Mouse (Mus musculus) neural tube, embryonic 15.5 days (tissue): ENCODE data around the gene Tmem39a. TPM values are rescaled to one million over a fixed set of nuclear protein-coding genes. Genes with fewer than 3 reads are reported as not detected.

Source experiments
- ATAC-seq: fragments of 200-750 bp; cut with Nextera tagmentation; 2 replicates; pipeline ENCODE4 v1.8.0; 2017; ENCODE audit warnings: mild to moderate bottlenecking, moderate TSS enrichment, moderate library complexity; ENCODE audit not compliant: low FRiP score
- H3K27ac ChIP-seq: fragments of 300-500 bp; sonication (generic); replicated peaks from 2 replicates; pipeline ENCODE4 v1.5.1; 2015; ENCODE audit warnings: mild to moderate bottlenecking, inconsistent platforms
- H3K27me3 ChIP-seq: fragments of 300-500 bp; sonication (generic); replicated peaks from 2 replicates; pipeline ENCODE4 v1.6.1; 2015; ENCODE audit warnings: inconsistent platforms
- H3K36me3 ChIP-seq: fragments of 300-500 bp; sonication (generic); 2 replicates; pipeline ENCODE4 v1.6.1; 2015; ENCODE audit warnings: inconsistent platforms
- H3K4me1 ChIP-seq: fragments of 300-500 bp; sonication (generic); 2 replicates; pipeline ENCODE4 v1.6.1; 2015; ENCODE audit warnings: inconsistent platforms
- H3K4me2 ChIP-seq: fragments of 300-500 bp; sonication (generic); 2 replicates; pipeline ENCODE4 v1.6.1; 2015; ENCODE audit warnings: inconsistent platforms, mild to moderate bottlenecking, moderate library complexity
- H3K4me3 ChIP-seq: fragments of 300-500 bp; sonication (generic); replicated peaks from 2 replicates; pipeline ENCODE4 v1.5.1; 2015; ENCODE audit warnings: mild to moderate bottlenecking, inconsistent platforms
- H3K9ac ChIP-seq: fragments of 300-500 bp; sonication (generic); replicated peaks from 2 replicates; pipeline ENCODE4 v1.6.1; 2015; ENCODE audit warnings: mild to moderate bottlenecking, inconsistent platforms
- H3K9me3 ChIP-seq: fragments of 300-500 bp; sonication (generic); replicated peaks from 2 replicates; pipeline ENCODE4 v1.6.1; 2016; ENCODE audit warnings: inconsistent platforms
- WGBS: fragments of 180-500 bp; shearing (Covaris S2); methylation state at CpG from one replicate; pipeline ENCODE4 v1.1.7; 2015; ENCODE audit warnings: mixed read lengths; 5-methylcytosine and 5-hydroxymethylcytosine counted together
- polyA plus RNA-seq: library from polyadenylated mRNA; unstranded; fragments of >200 nt; fragmentation: Nextera tagmentation; extraction: Ambion mirVana; gene quantifications from 2 replicates; pipeline ENCODE4 v1.2.1, GENCODE M21; 2015

The Tmem39a gene
- polyA plus RNA-seq, 1 experiment from 2014 or later, result 38.6 TPM

- ATAC-seq, result no peak
- H3K4me3 ChIP-seq, result no peak overlapping the region
- peaks cover 36% of the 10 kb centered on the region for H3K36me3 ChIP-seq
- no peak overlapping the region for H3K9ac ChIP-seq
- H3K27ac ChIP-seq, result no peak overlapping the region
- no peak overlapping the region for H3K4me2 ChIP-seq
- H3K27me3 ChIP-seq, result no peaks in the 10 kb centered on the region
- no peaks in the 10 kb centered on the region for H3K9me3 ChIP-seq
- no peaks in the 10 kb centered on the region for H3K4me1 ChIP-seq
- 98% methylated on average over 4 of the region's 4 CpGs for WGBS
Measured at GRCm38 (mm10) chr16:38592946-38593345, 34.4 kb downstream of the Tmem39a start.

GRCm38 (mm10) chr16:38594435-38594834 lies 35.9 kb downstream of the Tmem39a start:
- Histone ChIP-seq H3K4me3 (no peak overlapping the region), H3K9ac (no peak overlapping the region), H3K27ac (no peak overlapping the region), H3K4me1 (no peaks in the 10 kb centered on the region), H3K9me3 (no peaks in the 10 kb centered on the region), H3K4me2 (no peak overlapping the region), H3K27me3 (no peaks in the 10 kb centered on the region), H3K36me3 (peaks cover 26% of the 10 kb centered on the region)
- ATAC-seq, result no peak
- WGBS, result 95% methylated on average over 1 of the region's 1 CpGs

DNA sequence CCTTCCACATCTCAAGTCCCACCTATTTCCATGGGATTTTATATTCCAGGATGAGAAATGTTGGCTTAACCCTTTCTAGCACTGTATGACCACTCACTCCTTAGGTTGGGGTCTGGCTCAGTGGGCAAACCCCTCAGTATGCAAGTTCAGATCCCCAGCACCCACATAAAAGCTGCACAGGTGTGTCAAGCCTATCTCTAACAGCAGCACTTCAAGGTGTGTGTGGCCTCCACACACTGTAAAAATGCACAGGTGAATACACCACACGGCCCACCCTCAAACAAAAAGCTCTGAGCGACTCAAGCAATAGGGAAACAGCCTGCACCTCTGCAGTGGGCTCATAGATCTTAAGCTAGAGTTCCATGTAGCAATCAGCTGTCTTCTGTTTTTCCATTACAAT lies 37.6 kb downstream of the Tmem39a start:
- Histone ChIP-seq H3K9me3 (no peaks in the 10 kb centered on the region), H3K4me3 (no peak overlapping the region), H3K27me3 (no peaks in the 10 kb centered on the region), H3K9ac (no peak overlapping the region), H3K27ac (no peak overlapping the region), H3K4me1 (no peaks in the 10 kb centered on the region), H3K4me2 (no peak overlapping the region), H3K36me3 (peaks cover 20% of the 10 kb centered on the region)
- 96% methylated on average over 2 of the region's 2 CpGs for WGBS
- no peak for ATAC-seq

DNA sequence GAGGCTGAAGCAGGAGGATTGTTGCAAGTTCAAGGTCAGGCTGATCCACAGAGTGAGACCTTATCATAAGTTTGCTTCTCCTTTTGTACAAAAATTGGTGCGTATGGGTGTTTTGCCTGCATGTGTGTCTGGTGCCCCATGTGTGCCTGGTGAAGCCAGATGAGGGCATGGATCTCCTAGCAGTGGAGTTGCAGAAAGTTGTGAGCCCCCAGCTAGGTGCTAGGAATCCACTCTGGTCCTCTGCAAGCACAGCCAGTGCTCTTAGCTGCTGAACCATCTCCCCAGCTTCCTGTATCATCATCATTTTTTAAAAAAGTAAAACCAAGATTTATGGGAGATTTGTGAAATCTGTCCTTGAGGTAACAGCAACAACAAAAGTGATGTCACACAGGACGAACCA lies 38.2 kb downstream of the Tmem39a start:
- Histone ChIP-seq H3K4me3 (no peak overlapping the region), H3K9ac (no peak overlapping the region), H3K4me1 (no peaks in the 10 kb centered on the region), H3K4me2 (no peak overlapping the region), H3K36me3 (peaks cover 15% of the 10 kb centered on the region), H3K27ac (no peak overlapping the region), H3K27me3 (no peaks in the 10 kb centered on the region), H3K9me3 (no peaks in the 10 kb centered on the region)
- WGBS, result 89% methylated on average over 2 of the region's 2 CpGs
- ATAC-seq, result no peak

- no peak for ATAC-seq
- Histone ChIP-seq H3K4me2 (no peak overlapping the region), H3K4me1 (no peaks in the 10 kb centered on the region), H3K4me3 (no peak overlapping the region), H3K9me3 (no peaks in the 10 kb centered on the region), H3K27me3 (no peaks in the 10 kb centered on the region), H3K36me3 (0 out of 2 replicates have a peak, but pooled peaks cover 4% of the 10 kb centered on the region), H3K9ac (no peak overlapping the region), H3K27ac (no peak overlapping the region)
- 66% methylated on average over 11 of the region's 11 CpGs for WGBS
Measured at GRCm38 (mm10) chr16:38598986-38599680, 40.6 kb downstream of the Tmem39a start.

DNA sequence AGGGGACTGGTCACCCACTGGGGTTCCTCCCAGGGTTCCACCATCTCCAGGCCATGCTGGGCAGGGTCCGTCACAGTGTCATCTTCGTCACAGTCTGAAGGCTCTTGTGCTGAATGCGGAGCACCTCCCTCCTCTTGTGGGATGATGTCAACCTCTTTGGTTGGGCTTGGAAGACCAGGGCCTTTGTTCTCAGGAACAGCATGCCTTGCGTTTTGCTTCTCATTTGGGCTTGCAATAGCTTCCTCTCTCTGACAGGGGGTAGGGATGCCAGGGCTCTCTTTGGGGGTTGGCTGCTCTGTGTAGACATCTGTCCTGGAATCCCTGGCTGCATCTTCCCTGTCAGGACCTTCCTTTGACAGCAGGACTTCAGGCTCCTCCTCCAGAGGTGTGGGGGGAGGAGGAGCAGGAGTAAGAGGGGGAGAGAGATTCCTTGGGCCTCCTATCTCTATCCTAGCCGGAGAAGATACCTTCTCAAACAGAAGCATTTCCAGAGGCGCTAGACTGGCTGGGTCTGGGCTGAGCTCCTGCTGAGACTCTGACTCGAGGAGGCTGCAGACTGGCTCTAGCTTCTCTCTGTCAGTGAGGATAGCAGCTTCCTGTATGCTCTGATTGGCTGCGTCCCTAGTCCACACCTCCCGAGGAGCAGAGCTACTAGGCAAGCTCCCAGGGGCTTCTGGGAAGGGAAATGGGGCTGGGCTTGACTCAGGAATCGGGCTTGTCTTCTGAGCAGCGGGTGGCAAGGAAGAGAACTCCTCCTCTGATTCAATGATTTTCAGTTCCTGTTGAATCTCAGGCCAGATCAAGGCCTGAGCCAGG lies 44.7 kb downstream of the Tmem39a start:
- Histone ChIP-seq H3K4me2 (peak overlapping the region; percentile 3; the same call in 1 of the 2 replicates), H3K9ac (no peak overlapping the region), H3K27ac (no peak overlapping the region), H3K36me3 (no peaks in the 10 kb centered on the region), H3K27me3 (no peaks in the 10 kb centered on the region), H3K9me3 (no peaks in the 10 kb centered on the region), H3K4me3 (no peak overlapping the region), H3K4me1 (no peaks in the 10 kb centered on the region)
- WGBS, result 55% methylated on average over 11 of the region's 11 CpGs
- no peak for ATAC-seq

DNA sequence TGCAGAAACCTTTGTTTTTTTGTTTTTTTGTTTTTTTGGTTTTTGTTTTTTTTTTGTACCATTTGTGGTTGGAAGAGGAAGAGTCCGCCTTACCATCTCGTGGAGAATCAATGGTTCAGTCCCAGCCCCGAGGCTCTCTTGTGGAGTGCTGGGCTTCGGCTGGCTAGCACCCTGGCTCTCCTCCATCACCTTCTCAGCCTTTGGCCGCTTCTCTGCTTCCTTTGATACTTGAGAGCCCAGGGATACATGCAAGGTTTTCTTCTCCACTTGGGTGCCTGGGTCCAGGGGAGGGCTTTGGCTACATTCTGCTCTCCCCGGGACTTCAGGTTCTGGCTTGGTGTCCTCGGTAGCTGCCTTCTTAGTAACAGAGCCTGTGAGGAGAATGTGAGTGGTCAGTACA lies 48.0 kb downstream of the Tmem39a start:
- 90% methylated on average over 7 of the region's 7 CpGs for WGBS
- Histone ChIP-seq H3K4me2 (no peak overlapping the region), H3K9me3 (no peaks in the 10 kb centered on the region; the same call in 1 of the 2 replicates), H3K9ac (no peak overlapping the region), H3K27ac (no peak overlapping the region), H3K4me3 (no peak overlapping the region), H3K36me3 (peaks cover 9% of the 10 kb centered on the region; the same call in 1 of the 2 replicates), H3K27me3 (no peaks in the 10 kb centered on the region), H3K4me1 (no peaks in the 10 kb centered on the region)
- no peak for ATAC-seq

DNA sequence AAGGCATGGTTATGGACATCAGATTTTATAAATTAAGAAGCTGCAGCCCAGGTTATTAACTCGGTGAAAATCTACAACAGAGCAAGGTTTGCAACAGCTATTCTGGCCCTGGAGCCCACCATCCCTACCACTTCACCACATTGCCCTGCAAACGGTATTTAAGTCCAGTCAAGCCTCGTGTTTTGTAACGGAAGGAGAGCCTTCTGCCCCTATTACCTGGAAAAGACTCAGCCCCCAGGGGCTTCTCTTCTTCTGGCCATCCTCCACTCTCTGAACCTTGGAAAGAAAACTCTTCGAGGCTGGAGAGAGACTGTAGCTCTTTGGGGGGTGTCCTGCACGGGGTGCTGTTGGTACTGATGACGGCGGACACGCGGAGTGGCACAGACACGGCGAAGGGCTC lies 50.2 kb downstream of the Tmem39a start:
- Histone ChIP-seq H3K36me3 (peaks cover 9% of the 10 kb centered on the region; the same call in 1 of the 2 replicates), H3K9me3 (no peaks in the 10 kb centered on the region; the same call in 1 of the 2 replicates), H3K27me3 (no peaks in the 10 kb centered on the region), H3K4me2 (no peak overlapping the region), H3K9ac (no peak overlapping the region), H3K4me3 (no peak overlapping the region), H3K4me1 (no peaks in the 10 kb centered on the region), H3K27ac (no peak overlapping the region)
- ATAC-seq, result no peak
- WGBS, result 85% methylated on average over 12 of the region's 12 CpGs

- no peak overlapping the region for H3K27ac ChIP-seq
- no peak for ATAC-seq
- peaks cover 2% of the 10 kb centered on the region; the same call in 1 of the 2 replicates for H3K4me1 ChIP-seq
- H3K27me3 ChIP-seq, result no peaks in the 10 kb centered on the region
- WGBS, result 79% methylated on average over 18 of the region's 18 CpGs
- H3K9me3 ChIP-seq, result no peaks in the 10 kb centered on the region; the same call in 1 of the 2 replicates
- H3K4me2 ChIP-seq, result no peak overlapping the region
- peaks cover 9% of the 10 kb centered on the region; the same call in 1 of the 2 replicates for H3K36me3 ChIP-seq
- H3K9ac ChIP-seq, result no peak overlapping the region
- no peak overlapping the region for H3K4me3 ChIP-seq
Measured at GRCm38 (mm10) chr16:38609092-38609491, 50.6 kb downstream of the Tmem39a start.

DNA sequence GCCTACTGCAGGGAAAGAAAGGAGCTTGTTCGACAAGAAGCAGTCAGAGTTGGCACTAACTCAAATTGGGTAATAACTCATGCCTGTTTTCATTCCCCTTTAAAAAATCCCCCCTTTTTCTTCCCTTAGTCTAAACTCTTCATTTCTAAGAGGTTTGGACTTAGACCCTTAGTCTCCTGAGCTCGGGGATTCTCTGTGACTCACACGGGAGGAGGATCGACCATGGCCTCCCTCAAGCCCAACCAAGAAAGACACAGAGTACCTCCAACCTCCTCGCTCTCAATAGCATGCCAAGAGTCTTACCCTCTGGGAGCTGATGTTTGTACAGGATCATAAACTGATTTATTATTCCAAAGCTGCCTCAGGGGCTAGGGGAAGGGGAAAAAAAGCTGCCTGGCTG lies 54.1 kb downstream of the Tmem39a start:
- peaks cover 2% of the 10 kb centered on the region; the same call in 1 of the 2 replicates for H3K4me1 ChIP-seq
- H3K27me3 ChIP-seq, result no peaks in the 10 kb centered on the region
- 61% methylated on average over 5 of the region's 5 CpGs for WGBS
- H3K9ac ChIP-seq, result no peak overlapping the region
- ATAC-seq, result no peak
- no peak overlapping the region for H3K4me2 ChIP-seq
- no peak overlapping the region for H3K27ac ChIP-seq
- H3K36me3 ChIP-seq, result peaks cover 9% of the 10 kb centered on the region; the same call in 1 of the 2 replicates
- no peak overlapping the region for H3K4me3 ChIP-seq
- no peaks in the 10 kb centered on the region; the same call in 1 of the 2 replicates for H3K9me3 ChIP-seq

DNA sequence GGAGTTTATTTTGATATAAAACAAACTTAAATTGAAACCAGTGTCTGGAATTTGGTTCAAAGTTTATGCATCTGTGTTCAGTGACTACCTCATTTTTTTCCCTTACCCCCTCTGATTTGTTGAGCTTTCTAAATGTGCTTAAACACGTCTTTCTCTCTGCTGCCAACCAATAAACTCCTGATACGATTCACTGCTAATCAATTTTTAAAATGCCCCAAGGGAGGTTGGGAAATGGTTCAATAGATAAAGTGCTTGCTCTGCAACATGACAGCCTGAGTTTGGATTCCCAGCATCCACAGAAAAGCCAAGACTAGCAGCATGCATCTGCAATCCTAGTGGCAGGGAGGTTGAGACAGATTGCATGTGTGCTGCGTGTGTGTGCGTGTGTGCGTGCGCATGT lies 55.1 kb downstream of the Tmem39a start:
- Histone ChIP-seq H3K27ac (no peak overlapping the region), H3K27me3 (no peaks in the 10 kb centered on the region)
- WGBS, result 77% methylated on average over 6 of the region's 6 CpGs

GRCm38 (mm10) chr16:38617977-38618376 lies 59.5 kb downstream of the Tmem39a start:
- ATAC-seq, result no peak
- Histone ChIP-seq H3K4me2 (no peak overlapping the region), H3K9ac (no peak overlapping the region), H3K27me3 (no peaks in the 10 kb centered on the region), H3K9me3 (no peaks in the 10 kb centered on the region), H3K4me1 (peaks cover 2% of the 10 kb centered on the region; the same call in 1 of the 2 replicates), H3K36me3 (no peaks in the 10 kb centered on the region), H3K4me3 (no peak overlapping the region), H3K27ac (no peak overlapping the region)
- 96% methylated on average over 13 of the region's 13 CpGs for WGBS

More for the DNA sequence above, 55.1 kb downstream of the Tmem39a start:
- no peak for ATAC-seq
- H3K4me2 ChIP-seq, result no peak overlapping the region
- H3K4me1 ChIP-seq, result peaks cover 2% of the 10 kb centered on the region; the same call in 1 of the 2 replicates
- H3K9me3 ChIP-seq, result no peaks in the 10 kb centered on the region; the same call in 1 of the 2 replicates
- H3K9ac ChIP-seq, result no peak overlapping the region
- H3K4me3 ChIP-seq, result no peak overlapping the region
- H3K36me3 ChIP-seq, result peaks cover 9% of the 10 kb centered on the region; the same call in 1 of the 2 replicates
